Mouse (Mus musculus) T-cell, adult 2 months (primary cell): Measurements from ENCODE around the gene Rab3d.
A peak's percentile ranks its signal among the peaks of the same experiment; 100 is the strongest.
"Not testable (repeated sequence)": the region's sequence is repeated elsewhere in the genome, so short reads cannot be mapped to it uniquely, and the experiment has no call there.

Source experiments
- DNase-seq: peaks from one replicate; pipeline ENCODE4 v3.0.0; 2022; ENCODE audit warnings: low spot score

The Rab3d gene

GRCm38 (mm10) chr9:21909474-21910223 is 8.3 kb downstream of the Rab3d start:
- no peak for DNase-seq

- DNase-seq: peak; percentile 28
These were observed 9.8 kb downstream of the Rab3d start for GRCm38 (mm10) chr9:21908216-21908615.

- DNase-seq: no peak
These were observed 14.0 kb downstream of the Rab3d start for GRCm38 (mm10) chr9:21904031-21904430.

- peak; percentile 53 for DNase-seq
These were observed 16.7 kb downstream of the Rab3d start for GRCm38 (mm10) chr9:21901223-21901820.

GRCm38 (mm10) chr9:21889229-21889628 is 28.8 kb downstream of the Rab3d start:
- no peak for DNase-seq

GRCm38 (mm10) chr9:21876601-21877000 is 41.4 kb downstream of the Rab3d start:
- no peak for DNase-seq

- DNase-seq: no peak
These were observed 45.8 kb downstream of the Rab3d start for GRCm38 (mm10) chr9:21872204-21872603.

- peak; percentile 22 for DNase-seq
These were observed 47.0 kb downstream of the Rab3d start for GRCm38 (mm10) chr9:21870879-21871524.

- not testable (repeated sequence) for DNase-seq
These were observed 48.7 kb downstream of the Rab3d start for GRCm38 (mm10) chr9:21869290-21869689.

- DNase-seq: no peak
These were observed 50.3 kb downstream of the Rab3d start for GRCm38 (mm10) chr9:21867726-21868125.

GRCm38 (mm10) chr9:21866641-21867040 is 51.4 kb downstream of the Rab3d start:
- DNase-seq: no peak

GRCm38 (mm10) chr9:21865673-21866398 is 52.2 kb downstream of the Rab3d start:
- no peak for DNase-seq

GRCm38 (mm10) chr9:21862181-21862580 is 55.8 kb downstream of the Rab3d start:
- no peak for DNase-seq

- not testable (repeated sequence) for DNase-seq
These were observed 57.6 kb downstream of the Rab3d start for GRCm38 (mm10) chr9:21860349-21860748.

- no peak for DNase-seq
These were observed 58.4 kb downstream of the Rab3d start for GRCm38 (mm10) chr9:21859606-21860005.

GRCm38 (mm10) chr9:21858084-21858483 is 59.9 kb downstream of the Rab3d start:
- DNase-seq: no peak

GRCm38 (mm10) chr9:21857501-21857900 is 60.5 kb downstream of the Rab3d start:
- DNase-seq: no peak
